Mouse (Mus musculus): ENCODE data around the gene Hhat.
A peak's percentile ranks its signal among the peaks of the same experiment; 100 is the strongest.

The Hhat gene

DNA sequence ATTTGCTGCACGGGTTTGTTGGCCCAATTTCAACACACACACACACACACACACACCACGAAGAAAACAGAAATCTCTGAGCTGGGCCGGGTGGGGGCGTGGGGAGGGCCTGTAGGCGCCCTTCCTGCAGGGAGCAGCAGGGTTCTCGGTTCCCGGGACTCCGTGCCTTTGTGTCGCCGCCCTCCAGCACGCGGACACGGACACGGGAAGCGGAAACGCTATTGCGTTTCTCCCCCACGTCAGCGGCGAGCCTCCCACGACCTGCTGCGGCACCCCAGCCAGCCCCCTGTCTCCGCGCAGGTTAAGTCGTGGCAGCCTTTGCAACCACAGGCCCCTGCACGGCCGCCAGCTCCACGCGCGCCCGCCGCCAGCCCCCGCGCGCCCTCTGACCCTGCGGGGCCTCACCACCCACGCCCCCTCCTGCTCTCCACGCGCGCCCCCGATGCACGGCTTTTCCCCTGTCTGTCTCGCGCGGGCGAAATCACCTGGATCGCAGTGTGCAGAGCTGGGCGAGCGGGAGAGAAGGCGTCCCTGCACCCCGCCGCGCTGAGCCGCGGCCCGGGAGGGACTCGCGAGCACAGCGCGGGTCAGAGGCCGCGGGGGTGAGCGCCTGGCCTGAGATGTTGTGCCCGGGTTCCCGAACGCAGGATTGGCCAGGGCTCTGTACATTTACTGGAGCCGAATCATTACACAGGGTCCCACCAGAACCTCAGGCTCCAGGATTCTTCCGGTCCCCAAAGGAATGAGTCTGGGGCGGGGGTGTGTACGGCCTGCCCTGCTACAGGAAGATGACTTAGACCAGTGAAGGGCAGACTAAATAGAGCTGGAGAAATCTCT is at the start of gene Hhat:
Hhat (minus strand) TSS at position 729 of the 837 bp plus-strand sequence.
- peak; percentile 68 for DNase-seq (ENCODE audit: low spot score)

DNA sequence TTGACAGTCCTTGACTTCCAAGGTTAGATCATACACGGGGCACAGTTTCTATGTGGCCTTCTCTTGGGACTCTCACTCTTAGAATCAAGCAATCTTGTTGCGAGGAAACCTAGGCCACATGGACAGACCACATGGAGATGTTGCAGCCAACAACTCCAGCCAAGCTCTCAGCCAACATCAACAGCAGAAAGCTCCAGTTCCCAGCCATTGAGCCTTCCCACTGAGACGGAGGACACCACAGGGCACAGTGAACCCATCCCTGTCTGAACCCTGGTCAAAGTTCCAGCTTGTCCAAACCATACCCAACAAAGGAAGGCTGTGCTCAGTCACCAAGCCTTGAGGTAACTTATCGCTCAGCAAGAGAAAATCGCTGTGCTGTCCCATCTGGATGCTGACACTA is 47.3 kb upstream of the Hhat start:
- DNase-seq (ENCODE audit: low spot score) = no peak

DNA sequence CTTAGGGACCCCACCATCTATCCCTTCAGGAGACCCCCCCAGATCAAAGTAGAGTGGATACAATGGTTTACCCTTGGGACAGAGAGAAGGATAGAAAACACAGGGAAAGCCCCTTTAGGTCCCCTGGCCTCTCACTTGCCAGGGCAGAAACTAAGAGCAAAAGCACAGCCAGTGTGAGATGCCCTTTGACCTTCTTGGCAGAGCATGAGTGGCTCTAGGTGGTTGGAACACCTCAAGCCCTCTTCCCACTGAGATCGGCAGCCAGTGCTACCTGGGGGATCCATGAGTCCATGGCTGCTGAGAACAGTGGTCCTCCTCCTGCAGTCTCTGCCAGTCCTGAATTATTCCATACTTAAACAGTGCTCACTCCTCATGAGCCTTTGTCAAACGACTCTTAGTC is 44.8 kb upstream of the Hhat start:
- no peak for DNase-seq (ENCODE audit: low spot score)

DNA sequence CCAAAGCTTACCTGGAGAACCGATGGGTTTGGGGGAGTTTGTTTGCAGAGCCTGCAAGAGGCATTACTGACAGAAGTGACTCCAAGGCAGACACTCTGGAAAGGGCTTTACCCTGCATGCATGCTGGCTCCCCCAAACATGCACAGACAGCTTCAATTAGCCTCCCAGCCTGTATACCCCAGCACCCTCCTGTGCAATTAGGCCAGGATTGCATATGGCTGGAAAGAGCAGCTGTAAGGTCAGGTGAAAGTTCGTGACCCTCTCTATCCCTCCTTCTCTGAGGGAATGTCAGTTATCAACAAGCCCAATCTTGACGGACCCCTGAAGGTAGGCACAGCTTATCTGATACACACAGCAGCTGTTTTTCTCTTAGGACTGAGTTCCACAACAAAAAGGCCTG is 43.7 kb upstream of the Hhat start:
- DNase-seq (ENCODE audit: low spot score) = no peak

DNA sequence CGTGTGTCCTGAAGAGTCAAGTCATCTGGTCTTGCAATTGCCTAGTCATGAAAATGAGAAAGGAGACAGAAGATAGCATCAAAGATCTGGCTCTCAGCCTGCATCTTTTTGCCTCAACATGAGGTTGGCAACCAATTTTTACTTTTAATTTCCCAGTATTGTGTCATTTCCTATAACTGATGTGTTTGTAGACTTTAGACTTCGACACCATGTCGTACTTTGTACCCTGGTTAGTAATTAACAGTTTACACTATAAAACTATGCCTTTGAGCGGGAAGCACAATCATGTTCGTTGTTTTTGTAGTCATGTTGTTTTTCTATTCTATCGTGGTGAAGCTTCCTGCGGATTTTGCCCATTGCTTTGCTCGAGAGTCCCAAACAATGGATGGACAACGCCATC is 41.7 kb upstream of the Hhat start:
- DNase-seq (ENCODE audit: low spot score) = no peak

DNA sequence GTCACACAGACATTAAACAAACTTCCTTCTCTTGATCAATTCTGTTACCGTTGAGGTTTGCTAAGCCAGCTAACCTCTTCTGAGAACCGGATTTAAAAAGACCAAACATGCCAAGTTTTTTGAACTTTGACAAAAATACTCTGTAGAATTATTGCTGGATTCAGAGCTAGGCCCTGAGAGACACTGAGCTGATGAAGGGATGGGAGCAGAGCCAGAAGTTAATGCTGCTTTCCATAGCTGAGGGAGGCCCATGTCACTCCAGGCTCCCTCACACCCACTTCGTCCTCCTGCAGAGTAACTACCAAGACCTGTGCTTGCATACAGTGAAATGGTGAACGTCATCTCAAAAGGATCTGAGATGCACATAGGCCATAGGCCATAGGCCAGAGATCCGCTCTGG is 41.3 kb upstream of the Hhat start:
- DNase-seq (ENCODE audit: low spot score) = no peak

DNA sequence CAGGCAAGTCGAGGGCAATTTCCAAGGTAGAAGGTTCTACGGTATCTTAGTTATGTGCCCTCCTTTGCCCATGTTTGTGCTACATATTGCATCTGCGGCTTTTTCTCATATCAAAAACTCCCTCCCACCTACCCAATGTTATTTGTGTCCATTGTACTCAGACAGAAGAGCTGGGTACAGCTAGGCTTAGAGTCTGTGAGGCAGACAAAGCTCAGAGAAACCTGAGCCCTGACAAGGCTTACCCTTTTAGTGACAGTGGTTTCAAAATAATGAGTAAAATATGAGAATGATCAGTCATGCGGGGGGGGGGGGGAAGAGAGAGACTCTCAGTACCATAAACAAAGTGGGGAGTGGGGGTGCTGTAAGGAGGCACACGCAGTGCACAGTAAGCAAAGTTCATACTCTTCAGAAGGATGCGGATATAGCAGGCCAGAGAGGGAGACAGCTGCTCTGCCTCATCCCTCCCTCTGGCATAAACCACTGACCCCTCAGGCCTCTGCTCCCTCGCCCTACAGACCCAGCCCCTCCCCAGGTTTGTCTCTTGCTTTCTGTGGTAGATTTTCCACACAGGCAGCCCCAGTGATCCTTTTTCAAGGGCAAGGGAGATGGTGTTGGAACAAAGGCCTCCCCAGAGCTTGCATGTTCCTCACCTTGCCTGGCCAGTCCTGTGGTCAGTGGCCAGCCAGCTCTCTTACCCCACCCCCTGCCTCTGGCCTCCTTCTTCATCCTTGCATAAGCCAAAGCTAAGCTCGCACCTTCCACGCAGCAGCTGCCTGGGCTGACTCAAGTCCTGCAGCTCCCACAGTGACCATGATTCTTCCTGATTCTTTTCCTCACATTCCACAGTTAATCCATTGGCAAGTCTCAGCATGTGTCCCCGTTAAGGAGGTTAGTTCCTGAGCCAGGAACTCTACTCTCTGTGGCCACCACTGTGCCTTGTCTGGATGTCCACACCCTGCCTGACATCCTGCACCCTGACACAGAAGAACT is 35.4 kb upstream of the Hhat start:
- peak; percentile 46 for DNase-seq (ENCODE audit: low spot score)

DNA sequence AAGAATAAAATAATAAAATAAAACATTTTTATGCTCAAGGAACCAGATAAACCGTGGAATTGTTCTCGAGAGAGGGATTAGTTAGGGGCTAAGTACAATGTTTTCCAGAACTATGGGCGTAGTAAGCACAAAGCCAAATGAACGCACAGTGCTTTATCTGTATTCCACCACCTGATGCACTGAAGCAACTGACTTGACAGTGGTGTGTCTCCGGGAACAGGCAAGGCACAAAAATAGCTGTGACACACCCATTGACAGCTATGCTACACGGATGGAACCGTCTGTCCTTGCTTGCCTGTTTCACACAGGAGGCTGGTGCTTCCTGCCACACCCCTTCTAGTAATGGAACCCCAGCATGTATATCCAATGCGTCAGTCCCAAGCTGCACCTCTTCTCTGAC is 29.3 kb upstream of the Hhat start:
- DNase-seq (ENCODE audit: low spot score) = no peak

DNA sequence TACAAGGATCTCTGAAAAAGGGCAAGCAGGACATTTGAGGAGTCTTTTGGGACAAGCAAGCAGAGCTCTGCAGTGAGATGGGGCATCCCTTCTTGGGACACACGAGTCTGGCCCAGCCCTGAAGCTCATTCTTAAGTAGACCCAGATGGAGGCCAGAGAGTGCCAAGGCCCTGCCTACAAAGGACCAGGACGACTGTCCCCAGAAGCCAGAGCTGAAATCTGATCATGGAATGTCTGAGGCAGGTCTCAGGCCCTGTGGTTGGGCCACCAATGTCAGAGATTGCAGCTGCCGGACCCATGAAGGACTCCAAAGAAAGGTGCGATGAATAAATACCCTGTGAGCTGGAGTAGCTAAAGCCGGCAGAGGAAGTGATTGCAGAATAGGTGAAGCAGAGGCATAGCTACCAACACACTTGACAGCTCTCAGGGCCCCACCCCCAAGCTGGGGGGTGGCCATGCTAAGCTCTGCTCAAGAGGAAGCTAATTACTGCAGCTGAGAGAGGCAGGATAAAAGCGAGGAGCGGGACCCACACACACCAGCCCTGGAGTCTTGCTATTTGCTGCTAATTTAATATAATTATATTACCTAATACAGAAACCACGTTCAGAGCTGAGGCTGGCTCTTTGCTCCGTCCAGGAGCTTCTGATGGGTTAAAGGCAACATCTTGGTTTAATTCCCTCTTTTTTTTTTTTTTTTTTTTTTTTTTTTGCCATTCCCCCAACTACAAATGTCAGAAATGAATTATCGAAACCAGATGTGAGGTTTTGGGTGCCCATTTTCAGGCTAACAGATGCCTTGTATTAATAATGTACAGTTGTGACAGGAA is 28.4 kb upstream of the Hhat start:
- DNase-seq (ENCODE audit: low spot score) = no peak

DNA sequence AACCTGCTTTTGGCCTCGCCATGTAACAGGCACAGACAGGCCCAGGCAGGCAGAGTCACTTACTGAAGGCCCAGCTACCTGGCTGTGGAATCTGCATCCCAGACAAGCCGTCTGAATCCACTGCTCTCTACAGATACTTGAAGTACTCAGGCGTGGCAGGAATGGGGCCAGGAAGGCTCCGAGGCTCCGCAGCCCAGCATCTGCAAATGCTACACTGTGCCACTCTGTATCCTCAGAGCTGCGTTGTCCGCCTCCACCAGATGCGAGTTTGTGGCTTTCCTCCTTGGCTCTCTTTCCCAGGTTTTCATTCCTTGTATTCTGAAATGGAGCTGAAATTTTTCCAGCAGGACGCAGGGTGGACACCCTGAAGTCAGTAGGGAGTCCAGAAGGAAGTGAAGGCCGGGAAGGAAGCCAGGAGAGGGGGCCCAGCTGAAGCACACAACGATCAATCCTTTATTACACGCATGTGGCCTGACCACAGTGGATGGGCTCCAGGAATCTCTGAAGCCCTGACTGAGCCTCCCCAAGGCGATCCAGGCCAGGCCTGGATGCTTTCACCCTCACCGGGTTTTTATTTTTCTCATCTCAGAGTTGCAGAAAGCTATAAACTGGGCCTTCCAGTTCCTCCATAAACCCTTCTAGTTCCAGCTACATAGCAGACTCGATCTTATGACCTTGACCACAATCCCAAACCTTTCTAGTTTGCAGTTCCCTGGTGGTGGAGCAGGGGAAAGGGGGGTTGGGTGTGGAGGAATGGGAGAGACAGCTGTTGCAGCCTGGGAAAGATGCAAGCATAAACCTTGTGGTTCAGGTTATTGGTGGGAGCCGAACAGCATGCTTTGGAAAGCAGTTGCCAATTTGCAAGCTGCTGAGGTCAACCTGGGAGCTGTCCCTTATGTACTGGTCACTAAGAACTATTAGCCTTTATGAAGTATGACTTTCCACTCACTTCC is 27.5 kb upstream of the Hhat start:
- DNase-seq (ENCODE audit: low spot score) = peak; percentile 64

DNA sequence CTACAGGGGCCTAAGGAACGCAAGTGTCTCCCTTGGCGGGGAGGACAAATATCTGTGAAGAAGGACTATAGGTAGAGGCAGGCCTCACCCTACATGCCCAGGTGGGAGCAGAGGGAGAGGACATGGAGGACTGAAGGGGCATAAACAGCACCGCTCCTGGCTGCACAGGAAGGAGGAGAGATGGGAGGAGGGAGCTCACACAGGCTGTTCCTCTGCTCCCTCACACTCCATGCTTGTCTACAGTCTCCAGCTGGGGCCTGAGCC is 25.9 kb upstream of the Hhat start:
- no peak for DNase-seq (ENCODE audit: low spot score)

DNA sequence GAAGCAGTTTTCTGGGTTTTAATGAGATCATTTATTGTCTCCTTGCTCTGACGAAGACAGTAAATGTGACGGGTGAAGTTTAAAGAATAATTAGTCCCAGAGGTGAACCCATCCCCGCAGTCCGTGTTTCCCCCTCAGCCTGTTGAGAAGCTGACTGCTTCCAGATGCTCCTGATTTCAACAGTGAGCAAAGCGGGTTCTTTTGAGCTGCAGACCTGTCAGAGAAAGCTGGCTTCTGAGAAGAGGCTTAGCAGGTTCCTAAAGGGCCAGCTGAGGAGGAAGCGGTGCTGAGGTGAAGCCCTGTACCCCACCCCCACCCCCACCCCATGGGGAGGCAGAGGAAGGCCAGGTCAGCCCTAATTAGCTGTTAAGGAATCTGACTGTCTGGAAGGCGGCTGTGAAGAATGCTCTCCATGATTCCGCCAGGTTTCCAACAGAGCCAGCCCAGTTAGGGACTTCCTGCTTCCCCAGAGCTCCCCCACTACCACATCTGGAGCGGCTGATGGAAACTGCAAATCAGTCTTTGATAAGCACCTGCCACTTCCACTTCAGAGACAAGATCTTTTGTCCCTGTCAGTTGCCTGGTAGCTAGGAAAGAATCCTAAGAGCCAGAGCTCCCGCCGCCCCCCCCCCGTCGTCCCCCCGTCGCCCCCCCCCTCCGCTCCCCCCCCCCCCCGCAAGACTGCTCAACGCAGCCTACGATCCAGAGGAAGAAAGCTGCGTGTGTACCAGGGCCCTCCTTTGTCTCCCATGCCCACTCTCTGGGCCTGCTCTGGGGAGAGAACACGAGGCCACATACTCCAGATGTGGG is 25.4 kb upstream of the Hhat start:
- DNase-seq (ENCODE audit: low spot score) = no peak

DNA sequence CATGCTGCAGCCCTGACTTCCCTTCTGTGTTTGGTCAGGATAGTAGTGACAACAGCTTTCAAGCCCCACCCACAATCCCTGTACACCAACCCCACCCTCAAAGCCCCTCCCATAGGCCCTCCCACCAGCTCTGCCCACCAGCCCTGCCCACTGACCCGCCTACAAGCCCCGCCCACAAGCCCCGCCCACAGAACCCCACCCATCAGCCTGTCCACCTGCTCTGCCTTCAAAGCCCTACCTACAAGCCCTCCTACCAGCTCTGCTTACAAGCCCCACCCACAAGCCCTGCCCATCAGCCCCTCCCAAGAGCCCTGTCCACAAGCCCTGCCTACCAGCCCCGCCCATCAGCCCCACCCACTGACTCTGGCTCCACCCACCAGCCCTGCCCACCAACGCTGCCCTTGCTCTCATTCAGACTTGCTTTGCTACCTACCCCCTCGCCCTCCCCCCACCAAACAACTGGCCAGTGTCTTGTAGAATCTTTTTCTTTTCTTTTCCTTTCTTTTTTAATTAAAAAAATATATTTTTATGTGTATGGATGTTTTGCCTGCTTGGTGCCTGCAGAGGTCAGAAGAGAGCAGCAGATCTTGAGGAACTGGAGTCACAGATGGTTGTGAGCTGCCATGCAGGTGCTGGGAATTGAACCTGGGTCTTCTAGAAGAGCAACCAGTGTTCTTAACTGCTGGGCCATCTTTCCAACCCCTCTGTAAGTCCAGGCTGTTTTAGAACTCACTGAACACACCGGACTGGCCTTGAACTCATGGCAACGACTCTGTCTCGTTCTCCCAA is 24.1 kb upstream of the Hhat start:
- no peak for DNase-seq (ENCODE audit: low spot score)

DNA sequence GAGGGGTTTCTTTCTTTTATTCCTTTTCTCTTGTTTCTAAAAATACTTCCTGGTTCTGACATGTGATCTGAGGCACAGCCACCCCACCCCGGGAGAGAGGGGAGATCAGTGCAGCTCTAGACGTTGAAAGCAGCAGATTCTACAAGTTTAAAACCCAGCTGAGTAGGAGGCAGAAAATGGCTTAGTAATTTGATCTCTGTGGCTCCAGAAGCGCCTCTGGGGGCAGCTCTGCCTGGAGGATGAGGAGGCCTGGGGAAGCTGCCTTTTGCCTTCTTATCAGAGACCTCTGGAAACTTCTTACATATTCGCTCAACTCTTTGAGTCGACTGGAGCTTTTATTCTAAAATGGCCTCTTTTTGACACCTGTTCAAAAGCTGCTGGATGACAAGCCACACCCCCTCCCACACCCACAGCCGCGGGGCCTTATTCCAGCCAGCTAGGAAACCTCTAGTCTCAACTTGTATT is 20.9 kb upstream of the Hhat start:
- peak; percentile 40 for DNase-seq (ENCODE audit: low spot score)

DNA sequence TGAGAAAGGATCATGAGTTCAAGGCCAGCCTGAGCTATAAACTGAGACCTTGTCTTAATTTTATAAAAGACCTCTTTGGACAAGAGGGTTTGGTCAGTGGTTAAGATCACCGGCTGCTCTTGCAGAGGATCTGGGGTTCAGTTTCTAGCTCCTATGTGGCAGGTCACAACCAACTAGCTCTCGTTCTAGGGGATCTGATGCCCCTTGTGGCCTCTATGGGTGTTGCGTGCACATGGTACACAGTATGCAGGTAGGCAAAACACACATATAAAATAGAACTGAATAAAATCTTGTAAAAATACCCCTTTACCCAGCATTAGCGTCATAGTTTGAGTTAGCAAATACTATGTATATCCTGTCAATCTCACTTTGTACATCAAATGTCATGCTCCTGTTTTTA is 19.4 kb upstream of the Hhat start:
- DNase-seq (ENCODE audit: low spot score) = no peak

DNA sequence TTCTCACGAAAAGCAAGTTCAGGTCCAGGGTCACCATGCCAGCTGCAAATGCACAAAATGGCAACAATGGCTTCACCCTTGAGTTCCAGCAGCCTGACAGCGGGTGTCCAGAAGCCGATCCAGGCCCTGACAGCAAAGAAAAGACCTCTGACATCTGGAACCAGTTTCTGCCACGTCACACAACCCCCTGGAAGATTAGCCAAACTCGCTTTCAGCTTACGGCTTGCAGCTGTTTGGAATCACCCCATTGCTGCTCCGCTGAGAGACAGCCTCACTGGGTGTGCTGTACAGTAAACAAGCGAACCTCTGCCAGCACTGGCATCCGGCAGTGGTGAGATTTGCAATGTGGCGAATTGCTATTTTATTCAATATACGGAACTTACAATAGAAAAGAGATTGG is 18.8 kb upstream of the Hhat start:
- DNase-seq (ENCODE audit: low spot score) = peak; percentile 54

DNA sequence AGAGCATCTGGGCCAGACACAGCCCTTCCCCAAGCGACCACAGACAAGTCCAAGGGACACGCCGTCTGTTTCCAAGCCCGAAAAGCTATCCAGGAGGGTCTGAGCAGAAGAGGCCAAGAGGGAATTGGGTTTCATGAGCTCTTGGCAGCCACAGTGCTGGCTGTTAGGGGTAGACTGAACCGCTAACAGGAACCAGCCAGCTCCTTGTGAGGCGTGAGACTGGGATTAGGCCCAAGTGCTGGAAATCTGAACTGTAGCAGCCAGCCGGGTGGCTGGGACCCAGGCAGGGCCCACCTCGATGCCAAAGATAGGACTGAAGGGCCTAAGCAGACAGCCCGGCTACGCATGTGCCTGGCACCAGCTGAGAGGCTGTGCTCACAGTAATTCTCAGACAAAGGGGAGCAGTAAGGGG is 18.1 kb upstream of the Hhat start:
- DNase-seq (ENCODE audit: low spot score) = peak; percentile 69

DNA sequence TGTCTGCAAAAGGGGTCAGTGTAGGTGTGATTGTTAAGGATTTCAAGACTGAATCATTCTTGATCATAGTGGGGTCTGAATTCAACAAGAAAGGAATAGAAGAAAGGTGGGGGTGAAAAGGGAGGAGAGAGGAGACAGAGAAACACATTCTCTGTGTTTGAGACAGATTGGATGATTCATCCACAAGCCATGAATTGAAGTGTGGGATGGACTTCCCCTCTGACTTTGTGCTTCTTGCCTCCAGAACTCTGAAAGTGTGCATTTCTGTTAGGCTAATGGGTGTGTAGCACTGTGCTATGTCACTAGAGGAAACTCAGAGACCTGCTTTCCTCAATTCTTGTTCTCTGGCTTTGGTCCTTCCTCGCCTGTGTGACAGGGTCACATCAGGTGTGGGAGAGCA is 15.2 kb upstream of the Hhat start:
- DNase-seq (ENCODE audit: low spot score) = no peak
